Mouse (Mus musculus) kidney, adult 2 months (tissue): ENCODE results near the gene Tpbg.

Experiments
- CTCF ChIP-seq: fragments of 200-500 bp; conservative IDR thresholded peaks from 2 replicates; pipeline ENCODE4 v1.5.1; 2011; ENCODE audit warnings: low read depth, mild to moderate bottlenecking, control low read depth, low read length, moderate library complexity, mixed read lengths; ENCODE audit not compliant: insufficient read depth, insufficient read length
- POLR2A ChIP-seq: fragments of 200-500 bp; IDR thresholded peaks from one replicate; pipeline ENCODE4 v1.6.1; 2011; ENCODE audit warnings: low read depth, low read length, control low read depth

GRCm38 (mm10) chr9:85861065-85861464, 18.9 kb downstream of the Tpbg start:
- TF ChIP-seq POLR2A = no peak
- no peak for TF ChIP-seq CTCF
